7 mouse cellular contexts compared by ENCODE assay signal in genomic region chr7:105399935-105400624, GRCm38 (mm10). TPM values are rescaled to one million over a fixed set of nuclear protein-coding genes. Genes with fewer than 3 reads are reported as not detected.
DNase-seq lines count a peak whose midpoint lies in the region; ATAC-seq lines count a peak whose summit lies in the region.

Fam160a2 (minus strand) TSS chr7:105400054.

- no peaks in the 10 kb centered on the region for H3K27me3 ChIP-seq in intestine, embryonic 15.5 days (replicated peaks)
- H3K27me3 ChIP-seq in midbrain, embryonic 10.5 days (ENCODE audit: low read depth, poor library complexity, severe bottlenecking): no peaks in the 10 kb centered on the region

- H3K27ac ChIP-seq in intestine, embryonic 15.5 days: peak within 1 kb of the TSS; percentile 81
- H3K27ac ChIP-seq in midbrain, embryonic 10.5 days (replicated peaks): peak within 1 kb of the TSS; percentile 92

- H3K4me1 ChIP-seq in intestine, embryonic 15.5 days (replicated peaks): no peaks in the 10 kb centered on the region
- H3K4me1 ChIP-seq in midbrain, embryonic 10.5 days: peaks cover 18% of the 10 kb centered on the region

- H3K4me2 ChIP-seq in intestine, embryonic 15.5 days (replicated peaks): peak within 1 kb of the TSS; percentile 81

- H3K36me3 ChIP-seq in intestine, embryonic 15.5 days: no peaks in the 10 kb centered on the region
- H3K36me3 ChIP-seq in midbrain, embryonic 10.5 days: 0 out of 2 replicates have a peak, but pooled peaks cover 6% of the 10 kb centered on the region

- H3K9ac ChIP-seq in intestine, embryonic 15.5 days: peak within 1 kb of the TSS; percentile 85

- intact Hi-C loops in gastrocnemius, postnatal 36 days (cut with DNase I): loop anchor here (5.0 to 10.0 kb wide), 2 partner anchors 235 to 412 kb away; partner anchors contain the start of genes Mrpl17 and Trim3
- intact Hi-C loops in left cerebral cortex, postnatal 25 days (cut with DNase I): loop anchor here (5.0 kb wide), 1 partner anchor 232 kb away; the partner anchor contains the start of gene Trim3

- no peaks in the 10 kb centered on the region for H3K9me3 ChIP-seq in intestine, embryonic 15.5 days
- no peaks in the 10 kb centered on the region for H3K9me3 ChIP-seq in midbrain, embryonic 10.5 days (replicated peaks)

- WGBS in intestine, embryonic 15.5 days: under 1% methylated on average over 55 of the region's 55 CpGs
- WGBS in midbrain, embryonic 10.5 days: under 1% methylated on average over 55 of the region's 55 CpGs

- ATAC-seq in intestine, embryonic 15.5 days: peak; percentile 98

- H3K4me3 ChIP-seq in intestine, embryonic 15.5 days (replicated peaks): peak within 1 kb of the TSS; percentile 84
- peak within 1 kb of the TSS; percentile 89 for H3K4me3 ChIP-seq in midbrain, embryonic 10.5 days

- DNase-seq in adrenal gland, adult 2 months: peak; percentile 100
- DNase-seq in embryo, embryonic 11.5 days (ENCODE audit: low read depth, low spot score): peak; percentile 99
- peak; percentile 99 to 100 for DNase-seq in gastrocnemius, postnatal 36 days
- DNase-seq in left cerebral cortex, postnatal 25 days (ENCODE audit: low spot score in 2 of 2): peak; percentile 99 to 100
- DNase-seq in midbrain, embryonic 10.5 days (ENCODE audit: low spot score): peak; percentile 99
- DNase-seq in right cerebral cortex, postnatal 4 days: peak; percentile 99

RNA-seq across cellular contexts. Expression of gene Fam160a2, which starts in this region (rescaled TPM):
- 10 to 100 TPM; 18.5 to 25.5 TPM for total RNA-seq in adrenal gland, adult 2 months (2021)
- polyA plus RNA-seq in adrenal gland, adult 2 months (2012; rRNA removed): 50.5 and 54.7 TPM in 2 replicates
- total RNA-seq in gastrocnemius, postnatal 36 days (2021): 10 to 100 TPM; 11.0 to 12.2 TPM
- 39.6 and 45.9 TPM in 2 replicates for polyA plus RNA-seq in intestine, embryonic 15.5 days (2015; fragmentation: Nextera tagmentation; extraction: Ambion mirVana)
- total RNA-seq in left cerebral cortex, postnatal 25 days (2021): 10 to 100 TPM; 73.2 to 77.9 TPM
- polyA plus RNA-seq in midbrain, embryonic 10.5 days (2016; fragmentation: Nextera tagmentation; extraction: Ambion mirVana): 38.6 and 39.3 TPM in 2 replicates

Comparison
In these comparisons a context has a peak if more than half of its experiments do, and no peak if none do; other contexts are left out.
1. Peak in every context shown above with its lines: DNase-seq, ATAC-seq, H3K4me3 ChIP-seq and H3K27ac ChIP-seq.